Mouse (Mus musculus): Measurements from ENCODE around the gene Ddx4. TPM values are rescaled to one million over a fixed set of nuclear protein-coding genes. Genes with fewer than 3 reads are reported as not detected.
"Not testable (repeated sequence)": the region's sequence is repeated elsewhere in the genome, so short reads cannot be mapped to it uniquely, and the experiment has no call there.

Ddx4 gene
- polyA plus RNA-seq, 1 experiment from 2014 or later = 1.1 TPM

DNA sequence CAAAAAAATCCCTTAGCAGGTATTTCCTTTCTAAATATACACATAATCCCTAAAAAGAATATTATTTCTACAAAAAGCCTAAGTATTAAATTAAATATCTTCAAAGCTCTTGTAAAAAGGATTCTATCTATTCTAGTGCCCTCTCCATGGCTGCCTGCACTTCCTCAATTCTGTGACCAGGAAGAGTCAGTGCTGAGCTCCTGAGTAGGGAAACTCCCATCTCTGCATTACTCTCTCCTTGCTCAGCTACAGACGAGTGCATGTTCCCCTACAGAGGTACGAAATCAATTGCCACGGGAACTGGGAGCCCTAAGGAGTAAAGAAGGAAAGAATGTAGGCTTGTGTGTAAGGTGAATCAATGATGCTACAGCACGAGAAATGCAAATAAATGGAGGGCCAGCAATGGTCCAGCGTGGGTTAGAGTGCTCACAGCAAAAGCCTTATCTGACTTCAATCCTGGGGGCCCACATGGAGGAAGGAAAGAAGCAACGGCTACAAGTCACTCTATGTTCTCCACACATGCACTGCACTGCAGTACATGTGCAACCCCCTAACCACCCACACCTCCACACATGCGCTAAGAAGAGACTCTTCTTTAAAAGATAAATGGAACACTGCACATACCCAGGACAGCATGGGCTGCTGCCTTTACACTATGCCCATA, 17.0 kb downstream of the Ddx4 start:
- Histone ChIP-seq H3K4me1 (replicated peaks) (no peaks in the 10 kb centered on the region), H3K27ac (ENCODE audit: poor library complexity, severe bottlenecking) (no peak overlapping the region), H3K9ac (no peak overlapping the region), H3K4me3 (no peak overlapping the region), H3K9me3 (replicated peaks) (no peaks in the 10 kb centered on the region), H3K4me2 (no peak overlapping the region), H3K36me3 (no peaks in the 10 kb centered on the region), H3K27me3 (replicated peaks) (no peaks in the 10 kb centered on the region)
- no peak for ATAC-seq (ENCODE audit: insufficient number of reproducible peaks, low FRiP score)
- 66% methylated on average over 7 of the region's 7 CpGs for WGBS

DNA sequence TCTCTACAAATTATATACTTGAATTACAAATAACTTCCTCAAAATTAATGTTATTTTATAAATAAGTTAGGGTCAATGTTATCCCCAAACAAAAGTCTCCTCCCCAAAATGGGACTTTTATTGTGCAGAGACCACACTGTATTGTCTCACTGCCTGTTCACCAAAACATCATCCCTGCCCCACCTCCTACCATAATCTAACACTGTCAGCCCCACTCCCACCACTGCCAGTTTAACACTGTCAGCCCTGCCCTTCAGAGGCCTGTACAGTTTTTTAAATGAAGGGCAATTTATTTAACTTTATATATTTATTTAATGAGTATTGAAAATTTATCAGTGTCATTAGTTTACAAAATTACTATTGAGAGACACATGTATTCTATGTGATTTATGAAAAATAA, 26.7 kb downstream of the Ddx4 start:
- H3K9ac ChIP-seq = no peak overlapping the region
- no peak overlapping the region for H3K27ac ChIP-seq (ENCODE audit: poor library complexity, severe bottlenecking)
- no peak overlapping the region for H3K4me2 ChIP-seq
- H3K9me3 ChIP-seq (replicated peaks) = no peaks in the 10 kb centered on the region
- no peaks in the 10 kb centered on the region for H3K36me3 ChIP-seq
- no peak overlapping the region for H3K4me3 ChIP-seq
- no peaks in the 10 kb centered on the region for H3K4me1 ChIP-seq (replicated peaks)
- ATAC-seq (ENCODE audit: insufficient number of reproducible peaks, low FRiP score) = no peak
- H3K27me3 ChIP-seq (replicated peaks) = no peaks in the 10 kb centered on the region

DNA sequence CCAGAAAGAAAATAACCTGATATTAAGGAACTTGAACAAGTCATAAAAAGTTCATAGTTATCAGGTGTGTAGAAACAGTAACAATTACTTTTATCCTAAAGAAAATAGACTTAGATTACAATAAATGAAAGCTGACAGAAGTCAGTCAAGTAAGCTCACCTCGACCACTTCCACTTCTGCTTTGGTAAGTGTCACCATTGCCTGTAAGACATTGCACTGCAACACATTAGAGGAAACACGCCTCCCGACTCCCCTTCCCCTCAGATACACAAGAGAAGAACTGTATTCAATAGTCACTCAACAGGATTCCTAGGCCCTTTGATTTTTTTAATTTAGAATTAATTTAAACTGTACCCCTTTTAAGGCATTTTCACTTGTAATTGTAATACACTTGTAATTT, 27.7 kb downstream of the Ddx4 start:
- no peaks in the 10 kb centered on the region for H3K27me3 ChIP-seq (replicated peaks)
- no peak overlapping the region for H3K4me3 ChIP-seq
- H3K36me3 ChIP-seq = no peaks in the 10 kb centered on the region
- H3K27ac ChIP-seq (ENCODE audit: poor library complexity, severe bottlenecking) = no peak overlapping the region
- no peak overlapping the region for H3K9ac ChIP-seq
- no peaks in the 10 kb centered on the region for H3K9me3 ChIP-seq (replicated peaks)
- no peaks in the 10 kb centered on the region for H3K4me1 ChIP-seq (replicated peaks)
- WGBS = 62% methylated on average over 3 of the region's 3 CpGs
- H3K4me2 ChIP-seq = no peak overlapping the region
- no peak for ATAC-seq (ENCODE audit: insufficient number of reproducible peaks, low FRiP score)

DNA sequence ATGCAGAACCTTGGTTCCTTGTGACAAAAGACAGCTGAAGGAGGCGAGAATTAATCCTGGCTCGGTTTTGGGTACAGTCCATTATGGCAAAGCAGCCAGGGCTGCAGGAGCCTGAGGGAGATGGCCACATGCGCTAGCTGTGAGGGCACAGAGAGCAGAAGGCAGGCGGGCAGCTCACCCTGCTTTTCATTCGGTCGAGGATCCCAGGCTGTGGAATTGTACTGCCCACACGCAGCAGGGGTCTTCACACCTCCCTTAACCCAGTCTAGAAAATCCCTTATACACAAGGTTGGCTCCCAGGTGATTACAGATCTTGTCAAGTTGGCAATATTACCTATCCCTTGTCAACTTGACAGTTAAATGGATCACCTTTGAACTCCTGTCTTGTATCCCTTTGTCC, 28.6 kb downstream of the Ddx4 start:
- WGBS = 52% methylated on average over 7 of the region's 7 CpGs
- Histone ChIP-seq H3K9ac (no peak overlapping the region), H3K27ac (ENCODE audit: poor library complexity, severe bottlenecking) (no peak overlapping the region), H3K36me3 (no peaks in the 10 kb centered on the region), H3K27me3 (replicated peaks) (no peaks in the 10 kb centered on the region), H3K4me2 (no peak overlapping the region), H3K9me3 (replicated peaks) (no peaks in the 10 kb centered on the region), H3K4me1 (replicated peaks) (no peaks in the 10 kb centered on the region), H3K4me3 (no peak overlapping the region)
- ATAC-seq (ENCODE audit: insufficient number of reproducible peaks, low FRiP score) = no peak

GRCm38 (mm10) chr13:112621592-112621991, 30.7 kb downstream of the Ddx4 start:
- no peak for ATAC-seq (ENCODE audit: insufficient number of reproducible peaks, low FRiP score)
- no peaks in the 10 kb centered on the region for H3K4me1 ChIP-seq (replicated peaks)
- WGBS = 74% methylated on average over 3 of the region's 3 CpGs

DNA sequence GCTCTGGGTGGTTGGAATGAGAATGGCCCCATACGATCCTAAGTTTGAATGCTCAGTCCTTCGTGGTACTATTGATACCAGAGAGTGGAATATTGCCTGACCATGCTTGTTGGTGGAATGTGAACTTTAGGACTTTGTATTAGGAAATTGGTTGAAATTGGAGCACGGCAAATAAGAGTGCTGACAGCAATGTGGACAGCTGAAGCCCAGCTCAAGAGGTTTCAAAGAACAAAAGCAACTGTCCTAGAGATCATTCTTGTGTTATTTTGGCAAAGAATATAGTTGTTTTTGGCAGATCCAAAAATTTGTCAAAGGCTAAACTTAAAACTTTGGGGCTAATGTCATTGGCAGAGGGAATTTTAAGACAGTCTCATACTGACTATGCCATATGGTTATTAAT, 43.7 kb downstream of the Ddx4 start:
- WGBS = 82% methylated on average over 3 of the region's 3 CpGs
- Histone ChIP-seq H3K4me1 (replicated peaks) (no peaks in the 10 kb centered on the region), H3K4me2 (no peak overlapping the region), H3K9ac (no peak overlapping the region), H3K27ac (ENCODE audit: poor library complexity, severe bottlenecking) (no peak overlapping the region), H3K4me3 (no peak overlapping the region), H3K9me3 (replicated peaks) (no peaks in the 10 kb centered on the region), H3K27me3 (replicated peaks) (no peaks in the 10 kb centered on the region), H3K36me3 (no peaks in the 10 kb centered on the region)
- ATAC-seq (ENCODE audit: insufficient number of reproducible peaks, low FRiP score) = no peak

More at GRCm38 (mm10) chr13:112621592-112621991, 30.7 kb downstream of the Ddx4 start:
- Histone ChIP-seq H3K27ac (ENCODE audit: poor library complexity, severe bottlenecking) (no peak overlapping the region), H3K9ac (no peak overlapping the region), H3K4me2 (no peak overlapping the region), H3K27me3 (replicated peaks) (no peaks in the 10 kb centered on the region), H3K36me3 (no peaks in the 10 kb centered on the region), H3K4me3 (no peak overlapping the region), H3K9me3 (replicated peaks) (no peaks in the 10 kb centered on the region)

- Histone ChIP-seq H3K36me3 (no peaks in the 10 kb centered on the region), H3K9ac (no peak overlapping the region), H3K27ac (ENCODE audit: poor library complexity, severe bottlenecking) (no peak overlapping the region), H3K9me3 (replicated peaks) (no peaks in the 10 kb centered on the region), H3K4me2 (no peak overlapping the region), H3K4me1 (replicated peaks) (no peaks in the 10 kb centered on the region), H3K27me3 (replicated peaks) (no peaks in the 10 kb centered on the region), H3K4me3 (no peak overlapping the region)
- ATAC-seq (ENCODE audit: insufficient number of reproducible peaks, low FRiP score) = no peak
- 63% methylated on average over 4 of the region's 4 CpGs for WGBS
Measured at GRCm38 (mm10) chr13:112604411-112604810, 47.9 kb downstream of the Ddx4 start.

GRCm38 (mm10) chr13:112603839-112604238, 48.4 kb downstream of the Ddx4 start:
- Histone ChIP-seq H3K4me3 (no peak overlapping the region), H3K9ac (no peak overlapping the region), H3K27me3 (replicated peaks) (no peaks in the 10 kb centered on the region), H3K27ac (ENCODE audit: poor library complexity, severe bottlenecking) (no peak overlapping the region), H3K9me3 (replicated peaks) (no peaks in the 10 kb centered on the region), H3K36me3 (no peaks in the 10 kb centered on the region), H3K4me2 (no peak overlapping the region), H3K4me1 (replicated peaks) (no peaks in the 10 kb centered on the region)
- 68% methylated on average over 1 of the region's 1 CpGs for whole genome bisulfite sequencing
- ATAC-seq (ENCODE audit: insufficient number of reproducible peaks, low FRiP score) = no peak

DNA sequence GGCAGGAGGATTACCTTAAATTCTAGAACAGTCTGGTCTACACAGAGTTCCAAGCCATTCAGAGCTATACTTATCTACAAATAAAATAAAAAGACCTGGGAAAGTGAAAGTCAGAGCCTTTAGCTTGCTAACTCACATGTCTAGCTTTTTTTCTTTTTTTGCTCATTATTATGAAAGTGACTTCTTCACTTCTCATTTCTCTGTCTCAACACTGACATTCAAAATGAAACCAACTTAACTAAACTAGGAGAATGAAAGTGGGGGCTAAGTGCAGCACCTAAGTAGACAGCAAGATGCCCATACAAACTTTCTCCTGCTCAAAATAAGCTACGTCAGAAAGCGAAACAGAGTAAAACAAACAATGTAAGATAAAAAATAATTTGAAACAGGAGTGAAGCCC, 49.7 kb downstream of the Ddx4 start:
- Histone ChIP-seq H3K27ac (ENCODE audit: poor library complexity, severe bottlenecking) (no peak overlapping the region), H3K4me3 (no peak overlapping the region), H3K36me3 (no peaks in the 10 kb centered on the region), H3K4me2 (no peak overlapping the region), H3K4me1 (replicated peaks) (no peaks in the 10 kb centered on the region), H3K27me3 (replicated peaks) (no peaks in the 10 kb centered on the region), H3K9ac (no peak overlapping the region), H3K9me3 (replicated peaks) (no peaks in the 10 kb centered on the region)
- no peak for ATAC-seq (ENCODE audit: insufficient number of reproducible peaks, low FRiP score)
- WGBS = 78% methylated on average over 2 of the region's 2 CpGs

DNA sequence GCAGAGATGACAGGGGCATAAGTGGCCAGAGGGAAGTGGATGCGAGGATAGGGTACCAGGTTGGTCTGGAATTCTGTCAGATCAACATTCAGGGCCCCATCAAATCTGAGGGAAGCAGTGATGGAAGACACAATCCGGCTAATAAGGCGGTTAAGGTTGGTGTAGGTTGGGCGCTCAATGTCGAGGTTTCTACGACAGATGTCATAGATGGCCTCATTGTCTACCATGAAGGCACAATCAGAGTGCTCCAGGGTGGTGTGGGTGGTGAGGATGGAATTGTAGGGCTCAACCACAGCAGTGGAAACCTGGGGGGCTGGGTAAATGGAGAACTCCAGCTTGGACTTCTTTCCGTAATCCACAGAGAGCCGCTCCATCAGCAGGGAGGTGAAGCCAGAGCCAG, 58.0 kb downstream of the Ddx4 start, which contains the start of gene Il31ra:
Il31ra (minus strand) TSS at position 101 of the 400 bp plus-strand sequence.
- ATAC-seq (ENCODE audit: insufficient number of reproducible peaks, low FRiP score); H3K4me2 ChIP-seq; H3K4me1 ChIP-seq (replicated peaks); H3K9ac ChIP-seq; H3K9me3 ChIP-seq (replicated peaks); H3K36me3 ChIP-seq; H3K4me3 ChIP-seq; H3K27ac ChIP-seq (ENCODE audit: poor library complexity, severe bottlenecking); H3K27me3 ChIP-seq (replicated peaks): not testable (repeated sequence)
- 92% methylated on average over 6 of the region's 8 CpGs for WGBS

- H3K4me1 ChIP-seq (replicated peaks) = no peaks in the 10 kb centered on the region
- WGBS = 23% methylated on average over 2 of the region's 2 CpGs
- no peaks in the 10 kb centered on the region for H3K36me3 ChIP-seq
- no peak overlapping the region for H3K9ac ChIP-seq
- ATAC-seq (ENCODE audit: insufficient number of reproducible peaks, low FRiP score) = no peak
- no peaks in the 10 kb centered on the region; the same call in 1 of the 2 replicates for H3K9me3 ChIP-seq (replicated peaks)
- no peak overlapping the region for H3K4me3 ChIP-seq
- no peaks in the 10 kb centered on the region for H3K27me3 ChIP-seq (replicated peaks)
- no peak overlapping the region for H3K27ac ChIP-seq (ENCODE audit: poor library complexity, severe bottlenecking)
- H3K4me2 ChIP-seq = no peak overlapping the region
Measured at GRCm38 (mm10) chr13:112590254-112590653, 62.0 kb downstream of the Ddx4 start.

DNA sequence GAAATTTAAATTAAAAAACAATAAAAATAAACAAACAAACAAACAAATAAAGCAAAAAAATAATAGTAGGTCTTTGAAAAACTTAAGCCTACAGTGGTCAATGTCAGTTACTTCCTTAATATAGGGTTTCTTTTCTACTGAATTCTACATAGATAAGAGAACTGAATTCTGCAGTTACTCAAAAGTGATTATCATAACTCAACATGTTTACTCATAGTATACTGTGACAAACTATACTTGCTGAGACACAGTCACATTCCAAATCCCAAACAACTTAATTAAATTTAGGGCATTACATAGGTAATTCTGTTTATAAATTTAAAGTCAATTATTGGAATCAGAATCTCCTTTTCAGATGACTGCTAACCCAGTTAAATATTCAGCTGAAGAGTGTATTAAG, 62.6 kb downstream of the Ddx4 start:
- Histone ChIP-seq H3K4me2 (no peak overlapping the region), H3K9ac (no peak overlapping the region), H3K9me3 (replicated peaks) (no peaks in the 10 kb centered on the region; the same call in 1 of the 2 replicates), H3K4me3 (no peak overlapping the region), H3K27ac (ENCODE audit: poor library complexity, severe bottlenecking) (no peak overlapping the region), H3K36me3 (no peaks in the 10 kb centered on the region), H3K27me3 (replicated peaks) (no peaks in the 10 kb centered on the region), H3K4me1 (replicated peaks) (no peaks in the 10 kb centered on the region)
- no peak for ATAC-seq (ENCODE audit: insufficient number of reproducible peaks, low FRiP score)

All from heart, embryonic 12.5 days (tissue).